Mouse (Mus musculus): ENCODE measurements around the gene Fam189b. TPM values are rescaled to one million over a fixed set of nuclear protein-coding genes. Genes with fewer than 3 reads are reported as not detected.

Gene Fam189b
- total and polyA plus RNA-seq, 2 experiments from 2014 or later, result 2.1 to 5.7 TPM

- TF ChIP-seq CTCF (IDR thresholded peaks at IDR 0.05; ENCODE audit: low read depth) (no peak), EP300 (IDR thresholded peaks at IDR 0.05; ENCODE audit: low read depth) (no peak)
- no peak overlapping the region for H3K9ac ChIP-seq (replicated peaks; ENCODE audit: low read depth, low read length)
- DNase-seq (ENCODE audit: low spot score), result no peak
- H3K4me3 ChIP-seq (ENCODE audit: low read depth, low read length), result no peak overlapping the region
- H3K4me2 ChIP-seq (ENCODE audit: low read depth, low read length), result no peak overlapping the region
- H3K36me3 ChIP-seq (replicated peaks; ENCODE audit: control insufficient read depth, insufficient read depth, low read length), result no peaks in the 10 kb centered on the region
- H3K9me3 ChIP-seq (replicated peaks; ENCODE audit: control insufficient read depth, low read length), result no peaks in the 10 kb centered on the region
- no peak for ATAC-seq (ENCODE audit: insufficient read depth, low read depth)
- H3K27ac ChIP-seq (ENCODE audit: low read depth), result no peak overlapping the region
- H3K4me1 ChIP-seq (ENCODE audit: control insufficient read depth, insufficient read depth), result peaks cover 11% of the 10 kb centered on the region
- H3K27me3 ChIP-seq (ENCODE audit: control insufficient read depth, insufficient read depth, low read length), result peaks cover 21% of the 10 kb centered on the region; the same call in 1 of the 2 replicates
- 64% methylated on average over 11 of the region's 11 CpGs for WGBS
Observed at GRCm38 (mm10) chr3:89226361-89226760, 43.4 kb downstream of the Fam189b start.

- Histone ChIP-seq H3K4me3 (ENCODE audit: low read depth, low read length) (peak within 1 kb of the TSS; percentile 50), H3K9me3 (replicated peaks; ENCODE audit: control insufficient read depth, low read length) (no peaks in the 10 kb centered on the region), H3K36me3 (replicated peaks; ENCODE audit: control insufficient read depth, insufficient read depth, low read length) (no peaks in the 10 kb centered on the region), H3K27ac (ENCODE audit: low read depth) (peak within 1 kb of the TSS; percentile 31; the same call in 1 of the 2 replicates), H3K4me1 (ENCODE audit: control insufficient read depth, insufficient read depth) (peaks cover 11% of the 10 kb centered on the region), H3K4me2 (ENCODE audit: low read depth, low read length) (peak within 1 kb of the TSS; percentile 64), H3K27me3 (ENCODE audit: control insufficient read depth, insufficient read depth, low read length) (peaks cover 21% of the 10 kb centered on the region; the same call in 1 of the 2 replicates), H3K9ac (replicated peaks; ENCODE audit: low read depth, low read length) (0 out of 2 replicates have a peak within 1 kb of the TSS, but pooled peaks have one; percentile 12)
- DNase-seq (ENCODE audit: low spot score), result no peak
- no peak for ATAC-seq (ENCODE audit: insufficient read depth, low read depth)
- no peak for TF ChIP-seq EP300 (IDR thresholded peaks at IDR 0.05; ENCODE audit: low read depth)
- TF ChIP-seq CTCF (IDR thresholded peaks at IDR 0.05; ENCODE audit: low read depth), result no peak
- WGBS, result 10% methylated on average over 21 of the region's 21 CpGs
Observed at GRCm38 (mm10) chr3:89226900-89227299, 44.0 kb downstream of the Fam189b start, which contains the start of gene Mtx1. Gene Mtx1 (minus strand): TSS chr3:89227088.

- WGBS, result 5% methylated on average over 41 of the region's 41 CpGs
- Histone ChIP-seq H3K27me3 (ENCODE audit: control insufficient read depth, insufficient read depth, low read length) (peaks cover 21% of the 10 kb centered on the region; the same call in 1 of the 2 replicates), H3K9ac (replicated peaks; ENCODE audit: low read depth, low read length) (0 out of 2 replicates have a peak overlapping the region, but pooled peaks have one; percentile 22), H3K4me2 (ENCODE audit: low read depth, low read length) (peak overlapping the region; percentile 64), H3K36me3 (replicated peaks; ENCODE audit: control insufficient read depth, insufficient read depth, low read length) (no peaks in the 10 kb centered on the region), H3K27ac (ENCODE audit: low read depth) (peak overlapping the region; percentile 31; the same call in 1 of the 2 replicates), H3K4me3 (ENCODE audit: low read depth, low read length) (peak overlapping the region; percentile 50), H3K4me1 (ENCODE audit: control insufficient read depth, insufficient read depth) (peaks cover 11% of the 10 kb centered on the region), H3K9me3 (replicated peaks; ENCODE audit: control insufficient read depth, low read length) (no peaks in the 10 kb centered on the region)
- peak; percentile 73 for DNase-seq (ENCODE audit: low spot score)
- TF ChIP-seq EP300 (IDR thresholded peaks at IDR 0.05; ENCODE audit: low read depth) (no peak), CTCF (IDR thresholded peaks at IDR 0.05; ENCODE audit: low read depth) (no peak)
- ATAC-seq (ENCODE audit: insufficient read depth, low read depth), result peak; percentile 71
Observed at GRCm38 (mm10) chr3:89227307-89228179, 44.6 kb downstream of the Fam189b start.

- Histone ChIP-seq H3K36me3 (replicated peaks; ENCODE audit: control insufficient read depth, insufficient read depth, low read length) (no peaks in the 10 kb centered on the region), H3K9me3 (replicated peaks; ENCODE audit: control insufficient read depth, low read length) (no peaks in the 10 kb centered on the region), H3K27me3 (ENCODE audit: control insufficient read depth, insufficient read depth, low read length) (peaks cover 21% of the 10 kb centered on the region; the same call in 1 of the 2 replicates), H3K4me1 (ENCODE audit: control insufficient read depth, insufficient read depth) (peaks cover 17% of the 10 kb centered on the region), H3K4me3 (ENCODE audit: low read depth, low read length) (peak overlapping the region; percentile 50), H3K4me2 (ENCODE audit: low read depth, low read length) (peak overlapping the region; percentile 64), H3K9ac (replicated peaks; ENCODE audit: low read depth, low read length) (peak overlapping the region; percentile 22; the same call in 1 of the 2 replicates), H3K27ac (ENCODE audit: low read depth) (0 out of 2 replicates have a peak overlapping the region, but pooled peaks have one; percentile 13)
- 0% methylated on average over 20 of the region's 20 CpGs for WGBS
- peak; percentile 77 for DNase-seq (ENCODE audit: low spot score)
- peak; percentile 72 for ATAC-seq (ENCODE audit: insufficient read depth, low read depth)
- TF ChIP-seq EP300 (IDR thresholded peaks at IDR 0.05; ENCODE audit: low read depth), result no peak
- TF ChIP-seq CTCF (IDR thresholded peaks at IDR 0.05; ENCODE audit: low read depth), result peak; percentile 96
Observed at GRCm38 (mm10) chr3:89228180-89228549, 45.2 kb downstream of the Fam189b start.

GRCm38 (mm10) chr3:89228836-89229235, 45.9 kb downstream of the Fam189b start, which contains the start of gene Muc1:
Gene Muc1 (plus strand): TSS chr3:89229057.
- TF ChIP-seq CTCF (IDR thresholded peaks at IDR 0.05; ENCODE audit: low read depth), result no peak
- no peak for TF ChIP-seq EP300 (IDR thresholded peaks at IDR 0.05; ENCODE audit: low read depth)
- WGBS, result 36% methylated on average over 10 of the region's 10 CpGs

More at GRCm38 (mm10) chr3:89228836-89229235, 45.9 kb downstream of the Fam189b start, which contains the start of gene Muc1:
- ATAC-seq (ENCODE audit: insufficient read depth, low read depth) (no peak), DNase-seq (ENCODE audit: low spot score) (no peak)
- Histone ChIP-seq H3K9ac (replicated peaks; ENCODE audit: low read depth, low read length) (peak within 1 kb of the TSS; percentile 22; the same call in 1 of the 2 replicates), H3K27ac (ENCODE audit: low read depth) (0 out of 2 replicates have a peak within 1 kb of the TSS, but pooled peaks have one; percentile 31), H3K27me3 (ENCODE audit: control insufficient read depth, insufficient read depth, low read length) (peaks cover 21% of the 10 kb centered on the region; the same call in 1 of the 2 replicates), H3K4me1 (ENCODE audit: control insufficient read depth, insufficient read depth) (peaks cover 23% of the 10 kb centered on the region), H3K9me3 (replicated peaks; ENCODE audit: control insufficient read depth, low read length) (no peaks in the 10 kb centered on the region), H3K4me3 (ENCODE audit: low read depth, low read length) (peak within 1 kb of the TSS; percentile 50), H3K4me2 (ENCODE audit: low read depth, low read length) (peak within 1 kb of the TSS; percentile 64), H3K36me3 (replicated peaks; ENCODE audit: control insufficient read depth, insufficient read depth, low read length) (no peaks in the 10 kb centered on the region)

Data from heart, postnatal 0 days (tissue).